Mouse (Mus musculus) adrenal gland, postnatal 10 days (tissue): ENCODE data around the gene Zfp277. TPM values are rescaled to one million over a fixed set of nuclear protein-coding genes. Genes with fewer than 3 reads are reported as not detected.

Experiments used
- DNase-seq: peaks from one replicate; pipeline ENCODE4 v3.0.0; 2021; ENCODE audit warnings: mixed read lengths
- total RNA-seq, 2 experiments: library from RNA; stranded (reverse); gene quantifications; 2 replicates each; pipeline ENCODE4 v1.2.3; 2021

Gene Zfp277
- total RNA-seq, 2 experiments from 2014 or later: 17.1 to 21.5 TPM

DNA sequence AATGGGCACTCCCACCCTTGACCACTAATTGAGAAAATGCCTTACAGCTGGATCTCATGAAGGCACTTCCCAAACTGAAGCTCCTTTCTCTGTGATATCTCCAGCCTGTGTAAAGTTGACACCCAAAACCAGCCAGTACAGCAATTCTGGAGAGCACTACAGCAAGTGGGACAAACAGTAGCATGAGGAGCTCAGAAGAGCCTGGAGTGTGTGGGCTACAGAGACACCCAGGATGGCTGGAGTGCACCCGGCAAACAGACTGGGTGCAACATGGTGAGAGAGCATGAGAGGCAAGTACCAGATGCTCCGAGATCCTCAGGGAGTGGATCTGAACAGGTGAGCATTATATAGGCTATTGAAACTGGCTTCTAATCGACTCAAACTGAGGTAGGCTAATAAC lies 93.8 kb downstream of the Zfp277 start:
- DNase-seq: no peak

DNA sequence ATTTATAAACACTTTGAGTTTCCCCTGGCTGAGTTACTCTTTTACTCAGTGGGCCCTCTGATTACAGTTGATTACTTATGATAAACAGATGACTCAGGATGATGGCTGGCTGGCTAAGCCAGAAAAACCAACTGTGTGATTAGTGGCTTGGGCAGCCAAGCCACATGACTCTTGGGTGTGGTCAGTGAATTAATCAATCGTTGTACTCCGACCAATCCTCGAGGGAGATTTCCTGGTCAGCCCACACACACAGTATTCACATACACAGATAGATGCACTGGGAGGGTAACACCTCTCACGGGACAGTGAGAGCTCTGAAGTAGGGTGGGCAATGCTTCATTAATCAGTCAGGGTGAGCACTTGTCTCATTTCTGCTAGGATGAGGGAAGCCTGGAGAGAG lies 97.5 kb downstream of the Zfp277 start:
- no peak for DNase-seq

DNA sequence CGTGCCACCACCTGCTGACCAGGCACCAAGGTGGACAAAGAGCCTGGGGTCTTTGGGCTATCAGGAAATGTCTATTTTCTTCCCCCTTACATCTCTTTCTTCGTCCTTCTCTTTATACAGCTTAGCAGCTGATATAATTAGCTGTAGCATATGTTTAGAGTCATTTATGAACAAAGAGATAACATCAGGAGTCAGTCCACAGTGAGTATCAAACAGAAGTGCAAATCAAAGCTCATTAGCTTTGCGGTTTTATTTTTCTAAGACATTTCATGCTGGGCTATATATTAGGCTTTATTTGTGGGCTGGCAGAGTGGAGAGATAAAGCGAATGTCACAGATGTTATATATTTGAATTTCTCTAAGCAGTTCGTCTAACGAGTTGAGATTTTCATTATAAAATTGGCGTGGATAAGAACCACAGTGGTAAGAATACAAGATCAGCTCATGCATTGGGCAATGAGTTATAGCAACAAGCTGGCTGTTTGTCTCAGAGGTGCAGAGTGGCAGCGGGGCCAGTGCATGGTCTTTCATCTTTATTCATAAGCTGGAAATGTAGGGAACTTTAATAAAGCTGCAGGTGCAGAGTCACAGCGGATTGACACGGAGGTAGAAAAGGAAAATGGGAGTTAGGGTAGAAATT lies 98.5 kb downstream of the Zfp277 start:
- DNase-seq: no peak

DNA sequence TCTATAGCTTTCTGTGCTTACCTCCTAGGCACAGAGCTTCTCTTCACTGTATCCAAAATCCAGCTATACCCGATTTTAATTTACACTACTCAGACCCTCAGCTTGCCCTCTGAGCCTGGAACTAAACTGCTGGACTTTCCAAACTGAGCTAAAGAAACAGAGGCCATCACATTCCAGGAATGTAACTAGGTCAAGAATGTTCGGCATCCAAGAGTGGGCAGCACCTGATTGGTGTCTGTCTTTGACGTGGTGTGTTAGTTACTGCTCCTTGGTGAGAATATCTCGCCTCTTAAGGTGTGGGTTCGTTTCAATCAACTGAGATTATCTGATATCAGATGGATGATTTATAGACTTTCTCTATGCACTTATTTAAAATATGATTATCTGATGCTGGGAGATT lies 104.3 kb downstream of the Zfp277 start:
- no peak for DNase-seq

DNA sequence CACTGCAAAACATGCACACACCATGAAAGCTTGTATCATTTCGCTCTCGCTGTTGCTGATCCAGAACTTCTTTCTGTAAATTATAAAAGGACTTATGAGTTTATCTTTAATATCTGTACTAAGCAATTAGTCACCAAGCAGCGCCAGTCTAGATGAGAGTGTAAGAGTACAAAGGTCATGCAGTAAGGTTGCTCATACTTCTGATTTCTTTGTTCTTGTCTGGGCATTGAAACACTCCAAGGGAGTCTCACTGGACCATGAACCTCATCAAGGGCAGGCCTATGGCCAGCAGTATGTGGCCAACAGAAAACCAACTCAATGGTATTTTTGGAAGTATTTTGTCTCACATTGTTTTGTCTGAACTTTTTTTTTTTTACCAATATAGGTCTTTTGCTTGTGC lies 110.4 kb downstream of the Zfp277 start:
- DNase-seq: no peak

DNA sequence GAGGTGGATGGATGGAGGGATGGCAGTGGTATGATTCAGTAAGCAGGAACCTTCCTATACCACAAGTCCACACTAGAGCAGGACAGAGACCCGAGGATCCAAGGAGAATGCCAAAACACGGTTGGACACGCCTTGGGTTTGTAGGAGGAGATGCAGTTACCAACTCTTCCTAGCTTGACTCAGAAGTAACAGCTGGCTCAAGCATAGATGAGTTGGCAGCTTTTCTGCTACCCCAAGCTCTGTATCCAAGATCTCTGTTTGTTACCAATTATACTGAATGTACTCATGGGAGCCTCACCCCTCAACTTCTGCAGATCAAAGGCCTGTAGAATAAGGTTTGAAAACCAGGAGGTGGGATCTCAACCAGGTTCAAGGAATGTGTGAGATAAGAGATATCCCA lies 114.2 kb downstream of the Zfp277 start:
- DNase-seq: no peak

DNA sequence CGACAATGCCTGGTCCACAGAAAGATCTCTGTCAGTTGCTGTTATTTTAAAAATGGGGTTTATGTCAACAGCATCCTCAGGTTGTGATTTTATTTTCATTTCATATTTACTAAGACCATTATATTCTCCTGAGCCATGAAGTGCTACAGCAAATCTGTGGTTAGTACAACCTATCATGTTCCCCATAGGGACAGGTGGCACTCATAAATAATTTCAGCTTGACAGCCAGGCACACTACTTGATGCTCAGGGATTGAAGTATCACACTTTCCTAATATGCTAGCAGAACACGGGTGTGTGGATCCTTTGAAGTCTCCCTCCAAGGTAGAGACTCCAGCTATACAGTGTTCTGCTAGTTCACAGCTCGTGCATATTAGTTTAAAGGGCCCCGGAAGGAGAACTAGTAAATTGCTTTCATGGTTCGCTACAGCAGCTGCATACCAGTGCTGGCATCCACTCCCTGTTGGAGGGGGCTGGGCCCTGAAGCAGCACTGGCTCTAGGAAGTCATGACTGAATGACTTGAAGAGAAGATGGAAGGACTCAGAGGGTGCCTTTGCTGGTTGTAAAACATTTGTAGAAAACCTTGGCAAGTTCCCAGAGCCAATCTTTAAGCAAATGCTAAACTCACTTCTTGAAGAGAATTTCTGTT lies 118.6 kb downstream of the Zfp277 start:
- no peak for DNase-seq

DNA sequence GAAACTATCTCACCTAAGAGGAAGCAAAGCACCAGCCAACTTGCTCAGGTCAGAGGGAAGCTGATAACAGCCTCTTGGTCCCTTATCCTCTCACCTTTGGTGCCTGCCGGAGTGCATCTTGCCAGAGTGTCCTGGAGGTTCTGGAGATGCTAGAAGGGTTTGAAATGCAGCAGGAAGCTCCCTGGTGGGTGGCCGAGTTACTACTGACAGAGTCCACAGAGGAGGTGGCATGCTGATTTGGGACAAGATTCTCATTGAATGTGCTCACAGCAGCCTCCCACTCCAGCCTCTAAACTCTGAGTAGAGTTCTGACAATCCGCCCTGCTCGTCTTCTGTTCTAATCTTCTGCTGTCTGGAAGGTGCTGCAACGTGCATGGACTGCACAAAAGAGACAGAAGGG lies 120.1 kb downstream of the Zfp277 start:
- no peak for DNase-seq

DNA sequence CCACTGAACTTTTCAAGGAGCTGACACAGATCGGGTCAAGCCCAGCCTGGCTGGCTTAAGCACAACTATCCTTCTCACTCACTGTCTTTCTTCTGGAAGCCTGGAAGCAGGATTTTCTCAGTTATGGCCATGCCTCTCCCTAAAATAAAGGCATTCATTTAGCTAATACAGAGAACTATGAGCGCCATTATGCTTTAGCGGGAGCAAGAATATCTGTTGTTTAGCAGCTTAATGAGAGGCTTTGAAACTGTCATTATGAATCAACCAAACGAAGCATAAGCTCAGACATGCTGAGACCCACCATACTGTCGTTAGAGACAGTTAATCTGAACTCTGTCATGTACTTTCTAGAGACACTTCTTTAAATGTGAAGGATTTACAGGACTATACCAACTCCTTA lies 120.9 kb downstream of the Zfp277 start:
- DNase-seq: no peak

DNA sequence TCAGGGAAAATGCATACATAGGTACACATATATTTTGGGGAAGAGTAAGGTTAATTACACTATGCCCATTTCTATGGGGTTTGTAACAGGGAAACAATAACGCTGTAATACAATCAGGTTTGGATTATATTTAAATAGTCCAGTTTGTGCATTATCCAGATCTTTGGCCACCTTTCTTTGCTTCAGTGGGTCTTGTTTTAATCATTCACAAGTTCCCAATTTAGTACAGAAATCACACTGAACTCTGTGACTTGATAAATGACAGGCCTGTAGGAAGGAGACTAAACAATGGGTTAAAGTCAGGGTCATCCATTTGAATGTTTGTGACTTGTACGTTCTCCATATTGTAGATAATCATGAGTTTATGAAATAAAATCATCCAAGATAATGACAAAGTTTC lies 130.6 kb downstream of the Zfp277 start:
- no peak for DNase-seq

DNA sequence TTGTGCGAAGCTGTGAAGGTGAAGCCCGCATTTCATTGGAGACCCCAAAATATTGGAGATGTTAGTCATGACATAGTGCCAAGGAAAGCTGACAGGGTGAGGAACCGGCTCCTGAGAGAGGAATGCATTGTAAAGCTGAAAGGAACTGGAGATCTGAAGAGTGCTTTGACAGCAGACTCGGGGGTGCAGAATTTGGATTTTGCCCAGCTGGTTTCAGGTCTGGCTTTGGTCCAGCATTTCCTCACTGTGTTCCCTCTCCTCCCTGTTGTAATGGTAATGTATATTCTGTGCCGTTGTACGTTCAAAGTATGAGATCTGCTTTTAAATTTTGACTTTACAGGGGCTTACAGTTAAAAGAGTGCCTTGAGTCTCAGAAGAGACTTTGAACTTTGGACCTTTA lies 141.7 kb downstream of the Zfp277 start:
- no peak for DNase-seq

DNA sequence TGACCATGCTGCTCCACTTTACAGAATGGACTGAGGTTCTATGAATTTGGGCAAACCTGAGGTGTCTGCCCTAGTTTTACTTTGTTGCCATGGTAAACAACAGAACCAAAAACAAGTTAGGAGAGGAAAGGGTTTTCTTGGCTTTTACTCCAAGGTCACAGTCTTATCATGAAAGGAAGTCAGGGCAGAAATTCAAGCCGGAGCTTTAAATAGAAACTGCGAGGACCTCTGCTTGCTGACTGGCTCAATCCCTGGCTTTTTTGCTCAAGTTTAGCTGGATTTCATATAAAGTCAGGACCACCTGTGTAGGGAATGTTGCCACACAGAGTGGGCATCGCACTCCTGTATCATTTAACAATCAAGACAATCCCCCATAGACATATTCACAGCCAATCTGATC lies 147.1 kb downstream of the Zfp277 start:
- DNase-seq: no peak

DNA sequence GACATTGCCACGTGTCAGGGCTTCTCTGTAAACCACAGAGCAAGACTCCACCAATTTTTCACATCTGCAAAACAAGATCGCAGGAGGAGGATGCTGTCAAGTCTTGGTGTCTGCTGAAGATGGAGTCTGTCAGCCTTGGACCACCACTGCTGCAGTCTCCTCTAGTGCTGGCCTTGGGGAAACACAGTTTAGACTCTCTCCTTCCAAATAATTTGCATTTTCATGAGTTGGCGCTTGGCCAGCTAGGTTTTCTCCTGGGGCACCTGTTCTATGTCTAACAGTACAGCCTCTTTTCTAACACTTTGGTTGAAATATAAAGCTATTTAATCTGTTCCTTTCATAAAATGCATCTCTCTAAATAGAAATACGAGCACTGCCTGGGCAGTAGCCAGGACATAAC lies 159.2 kb downstream of the Zfp277 start:
- DNase-seq: no peak

DNA sequence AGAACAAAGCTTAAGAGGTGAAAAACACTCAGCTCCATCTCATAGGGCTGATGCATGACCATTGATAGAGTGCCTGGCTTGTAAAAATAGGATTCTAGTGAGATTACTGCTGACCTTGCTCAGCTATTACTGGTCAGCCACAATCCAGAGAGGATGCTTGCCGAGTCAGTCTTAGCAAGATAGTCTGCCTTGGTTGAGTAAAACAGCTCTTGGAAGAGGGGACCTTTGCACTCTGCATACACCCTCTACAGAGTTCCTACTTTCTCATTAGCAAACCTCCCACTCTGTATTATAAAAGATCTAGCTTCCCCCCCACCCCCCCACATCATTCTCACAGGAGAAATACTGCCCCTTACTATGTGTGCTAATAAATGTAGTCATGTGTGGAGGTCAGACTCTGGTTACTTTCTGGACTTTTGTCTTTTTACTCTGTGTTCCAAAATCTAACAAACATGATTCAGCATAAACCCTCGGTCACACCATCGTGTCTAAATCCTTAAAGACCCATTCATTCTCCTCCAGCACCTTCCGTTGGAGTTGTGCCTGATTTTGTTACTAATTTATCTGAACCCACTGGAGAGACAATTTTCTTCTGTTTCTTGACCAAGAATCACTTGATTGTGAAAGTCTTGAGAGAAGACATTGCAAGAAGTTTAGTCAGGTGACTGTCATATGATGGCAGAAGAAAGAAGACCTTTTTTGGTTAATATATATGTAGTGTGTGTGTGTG lies 164.9 kb downstream of the Zfp277 start:
- no peak for DNase-seq

DNA sequence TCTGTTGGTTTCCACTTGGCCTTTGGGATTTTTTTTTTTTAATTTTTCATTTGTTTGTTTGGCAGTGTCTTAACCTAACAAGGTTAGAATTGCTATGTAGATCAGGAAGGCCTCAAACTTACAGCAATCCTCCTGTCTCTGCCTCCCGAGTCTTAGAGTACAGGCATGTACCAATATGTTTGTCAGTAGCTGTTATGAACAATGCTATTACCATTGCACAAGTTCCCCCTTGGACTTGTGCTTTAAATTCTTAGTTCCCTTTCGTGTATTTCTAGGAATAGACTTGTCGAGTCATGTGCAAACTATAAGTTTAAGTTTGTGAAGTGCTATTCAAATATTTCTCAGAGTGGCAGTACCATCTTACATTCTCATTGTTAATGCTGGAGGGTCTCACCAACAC lies 168.1 kb downstream of the Zfp277 start:
- no peak for DNase-seq

DNA sequence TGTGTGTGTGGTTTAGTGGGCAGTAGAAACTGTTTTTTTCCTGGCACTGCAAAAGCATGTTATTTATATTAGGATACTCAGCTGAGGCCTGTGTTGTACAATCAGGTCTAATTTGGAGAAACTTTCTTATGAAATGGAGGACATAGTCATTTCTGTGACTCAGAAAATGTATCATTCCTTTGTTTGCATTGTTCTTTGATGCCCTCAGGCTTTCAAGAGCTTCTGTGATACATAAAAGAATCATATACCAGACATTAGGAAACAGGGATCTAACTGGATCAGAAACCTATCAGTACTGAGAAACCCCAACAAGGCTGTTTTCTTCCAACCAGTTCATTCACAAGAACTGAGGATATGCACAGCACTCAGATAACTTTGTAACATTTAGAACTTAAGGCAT lies 170.8 kb downstream of the Zfp277 start:
- no peak for DNase-seq

DNA sequence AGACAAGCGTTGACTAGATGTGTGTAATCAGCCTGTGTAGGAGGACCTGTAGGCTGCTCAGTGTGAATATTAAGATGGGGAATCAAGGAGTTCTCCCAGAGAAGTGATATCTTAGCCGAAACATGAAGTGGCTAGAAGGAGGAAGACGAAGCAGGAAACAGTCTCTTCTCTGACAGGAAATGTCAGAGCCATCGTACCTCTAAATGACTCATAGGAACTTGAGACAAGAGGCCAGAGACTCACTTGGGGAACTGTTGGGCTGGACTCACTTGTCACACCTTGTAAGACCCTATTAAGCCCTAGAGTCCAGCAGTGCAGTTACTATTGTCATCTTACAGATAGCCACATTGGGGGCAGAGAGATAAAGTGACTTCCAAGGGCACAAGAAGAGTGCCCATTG lies 172.4 kb downstream of the Zfp277 start:
- no peak for DNase-seq

DNA sequence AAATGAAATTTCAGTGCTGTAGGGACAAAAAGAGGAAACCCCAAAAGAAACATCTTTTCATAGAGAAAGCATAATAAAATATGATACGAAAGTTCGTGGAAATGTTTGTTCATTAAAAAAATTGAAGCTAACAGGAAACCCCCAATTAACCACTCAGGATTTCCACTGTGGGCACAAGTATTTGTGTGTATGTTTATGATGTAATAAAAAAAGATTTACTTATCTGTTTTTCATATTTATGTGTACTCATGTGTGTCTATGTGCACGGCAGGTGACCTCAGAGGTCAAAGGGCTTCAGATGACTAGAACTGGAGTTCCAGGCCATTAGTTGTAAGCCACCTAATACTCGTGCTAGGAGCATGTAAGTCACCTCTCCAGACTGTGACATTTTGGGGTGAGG lies 173.0 kb downstream of the Zfp277 start:
- no peak for DNase-seq

DNA sequence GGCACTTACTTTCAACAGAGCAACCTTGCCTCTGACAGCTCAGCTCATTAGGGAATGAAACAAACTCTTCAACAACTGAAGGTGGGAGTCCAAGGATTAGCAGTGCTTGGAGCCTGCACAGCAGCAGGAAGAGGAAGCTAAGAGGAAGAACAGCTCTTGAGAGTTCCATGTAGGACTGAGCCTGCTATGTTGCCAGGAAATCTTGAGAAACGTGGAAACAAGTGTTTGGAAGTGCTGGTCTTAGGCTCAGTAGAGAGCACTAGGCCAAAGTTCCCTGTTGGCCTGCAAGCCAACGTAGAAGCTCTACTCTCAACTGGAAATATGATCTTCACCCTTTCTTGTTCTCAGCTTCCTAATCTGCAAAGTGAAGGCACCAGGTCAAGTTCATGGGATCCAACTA lies 177.4 kb downstream of the Zfp277 start:
- peak; percentile 15 for DNase-seq
